Mouse (Mus musculus): ENCODE data around the gene Faah.

The Faah gene

GRCm38 (mm10) chr4:115940681-115941080 lies 77.0 kb downstream of the Faah start:
- no peak for DNase-seq

- peak; percentile 23 for DNase-seq
Measured at GRCm38 (mm10) chr4:115939295-115940102, 78.2 kb downstream of the Faah start, which contains the start of gene Dmbx1. Gene Dmbx1, minus strand, starts transcription at chr4:115939926.

- DNase-seq = no peak
Measured at GRCm38 (mm10) chr4:115938276-115939160, 79.2 kb downstream of the Faah start.

- DNase-seq = no peak
Measured at GRCm38 (mm10) chr4:115937061-115937976, 80.4 kb downstream of the Faah start.

- DNase-seq = no peak
Measured at GRCm38 (mm10) chr4:115936646-115937045, 81.1 kb downstream of the Faah start.

- DNase-seq = no peak
Measured at GRCm38 (mm10) chr4:115935835-115936581, 81.7 kb downstream of the Faah start.

GRCm38 (mm10) chr4:115931556-115932088 lies 86.1 kb downstream of the Faah start:
- no peak for DNase-seq

GRCm38 (mm10) chr4:115927637-115928036 lies 90.1 kb downstream of the Faah start:
- no peak for DNase-seq

- DNase-seq = no peak
Measured at GRCm38 (mm10) chr4:115923262-115923880, 94.4 kb downstream of the Faah start.

- DNase-seq = no peak
Measured at GRCm38 (mm10) chr4:115922688-115923087, 95.0 kb downstream of the Faah start.

GRCm38 (mm10) chr4:115919911-115920310 lies 97.8 kb downstream of the Faah start:
- no peak for DNase-seq
